Mouse (Mus musculus) urinary bladder, postnatal 10 days (tissue): ENCODE measurements around the gene Gsn.

Experiments
- DNase-seq: peaks from one replicate; pipeline ENCODE4 v3.0.0; 2022; ENCODE audit warnings: low spot score

The Gsn gene

GRCm38 (mm10) chr2:35253751-35254150 is 2.4 kb upstream of the Gsn start:
- no peak for DNase-seq

GRCm38 (mm10) chr2:35255004-35255403 is 1.2 kb upstream of the Gsn start:
- no peak for DNase-seq

- no peak for DNase-seq
Observed at GRCm38 (mm10) chr2:35255462-35255861, 718 bp upstream of the Gsn start.

GRCm38 (mm10) chr2:35256932-35257331 is 752 bp downstream of the Gsn start:
- DNase-seq = no peak

- DNase-seq = no peak
Observed at GRCm38 (mm10) chr2:35257886-35258285, 1.7 kb downstream of the Gsn start.

GRCm38 (mm10) chr2:35258590-35258989 is 2.4 kb downstream of the Gsn start:
- no peak for DNase-seq

GRCm38 (mm10) chr2:35259338-35260080 is 3.3 kb downstream of the Gsn start:
- no peak for DNase-seq

GRCm38 (mm10) chr2:35260291-35260690 is 4.1 kb downstream of the Gsn start:
- no peak for DNase-seq

- no peak for DNase-seq
Observed at GRCm38 (mm10) chr2:35264095-35264494, 7.9 kb downstream of the Gsn start.

- no peak for DNase-seq
Observed at GRCm38 (mm10) chr2:35265296-35265695, 9.1 kb downstream of the Gsn start.

GRCm38 (mm10) chr2:35265775-35266174 is 9.6 kb downstream of the Gsn start:
- no peak for DNase-seq

- no peak for DNase-seq
Observed at GRCm38 (mm10) chr2:35266251-35266905, 10.2 kb downstream of the Gsn start.

GRCm38 (mm10) chr2:35267156-35267875 is 11.1 kb downstream of the Gsn start:
- DNase-seq = no peak

- DNase-seq = no peak
Observed at GRCm38 (mm10) chr2:35267876-35268566, 11.8 kb downstream of the Gsn start.

GRCm38 (mm10) chr2:35269136-35269535 is 13.0 kb downstream of the Gsn start:
- DNase-seq = no peak

GRCm38 (mm10) chr2:35269716-35270260 is 13.6 kb downstream of the Gsn start:
- no peak for DNase-seq

- no peak for DNase-seq
Observed at GRCm38 (mm10) chr2:35270531-35270984, 14.4 kb downstream of the Gsn start.

GRCm38 (mm10) chr2:35271817-35272216 is 15.6 kb downstream of the Gsn start:
- no peak for DNase-seq

GRCm38 (mm10) chr2:35272881-35273280 is 16.7 kb downstream of the Gsn start:
- no peak for DNase-seq

GRCm38 (mm10) chr2:35273536-35273935 is 17.4 kb downstream of the Gsn start:
- DNase-seq = no peak

- DNase-seq = no peak
Observed at GRCm38 (mm10) chr2:35277686-35278085, 21.5 kb downstream of the Gsn start.
